Mouse (Mus musculus) frontal cortex, postnatal 25 days (tissue): ENCODE measurements around the gene Timm17b.
"Not testable (repeated sequence)": the region's sequence is repeated elsewhere in the genome, so short reads cannot be mapped to it uniquely, and the experiment has no call there.

Experiments
- DNase-seq, 2 experiments: peaks; one replicate each; pipeline ENCODE4 v3.0.0; 2022; ENCODE audit warnings: low spot score in 2 of 2

Timm17b gene

DNA sequence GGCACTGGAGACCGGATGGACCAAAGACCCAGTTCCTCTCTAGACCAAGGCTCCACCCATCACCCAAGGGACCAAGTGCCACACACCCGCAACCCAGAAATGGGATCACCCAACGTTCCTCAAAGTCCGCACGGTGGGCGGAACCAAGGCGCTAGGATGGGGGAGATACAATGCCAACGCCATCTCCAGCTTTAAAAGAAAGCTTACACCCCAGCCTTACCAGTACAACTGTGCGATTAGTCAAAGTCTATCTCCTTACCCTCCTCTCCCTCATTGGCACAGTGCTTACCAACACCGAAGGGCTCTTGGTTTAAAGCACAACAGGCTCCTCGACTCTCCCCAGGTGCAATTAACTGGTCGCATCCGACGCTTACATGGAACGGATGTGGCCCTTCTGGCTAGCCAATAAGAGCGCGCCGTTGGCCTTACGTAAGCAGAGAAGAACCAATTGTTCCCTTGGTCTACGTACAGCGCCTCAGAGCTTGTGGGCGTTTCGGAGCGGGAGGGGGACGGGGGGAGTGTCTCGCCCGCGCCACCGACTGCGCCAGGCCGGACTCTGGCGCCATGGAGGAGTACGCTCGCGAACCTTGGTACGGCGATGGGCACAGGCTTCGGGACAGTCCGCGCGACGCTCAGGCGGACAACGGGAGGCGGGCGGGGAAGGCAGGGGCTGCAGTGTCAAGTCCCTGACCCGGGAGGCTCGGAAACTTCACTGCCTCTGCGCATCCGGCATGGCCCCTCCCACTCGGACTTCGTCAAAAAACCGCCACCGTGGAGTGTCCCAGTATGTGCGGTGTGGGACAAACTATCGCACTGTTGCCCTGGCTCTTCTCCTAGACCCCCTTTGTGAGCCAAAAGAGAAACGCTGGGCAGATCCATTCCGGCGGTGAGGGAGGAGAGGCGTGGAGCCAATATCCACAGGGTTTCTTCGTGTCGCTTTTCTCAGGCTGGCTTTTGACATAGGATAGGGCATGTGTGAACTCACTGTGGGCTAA is at the start of gene Timm17b, which contains the start of gene Pqbp1:
Timm17b (plus strand) TSS at position 478 of the 995 bp plus-strand sequence.
Pqbp1 (minus strand) TSS at position 390 of the 995 bp plus-strand sequence.
- peak; percentile 69 to 72 for DNase-seq

DNA sequence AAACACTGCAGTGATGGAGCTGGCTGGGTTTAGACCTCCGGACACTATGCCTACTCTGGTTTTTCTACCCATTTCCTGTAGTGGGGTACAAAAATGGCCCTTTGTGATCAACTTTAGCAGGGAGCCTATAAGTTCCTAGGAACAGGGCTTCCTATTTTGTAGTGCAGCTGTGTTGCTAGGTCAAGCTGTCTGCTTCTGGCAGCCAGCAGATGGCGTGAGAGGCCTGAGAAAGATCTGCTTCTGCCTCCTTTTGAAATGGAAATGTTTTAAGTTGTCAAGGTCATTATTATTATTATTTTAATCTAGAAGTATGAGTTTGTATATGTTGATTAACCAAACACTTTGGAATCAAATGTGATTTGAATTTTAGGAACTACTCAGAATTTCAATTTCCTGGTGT is 44.6 kb upstream of the Timm17b start:
- DNase-seq: no peak

DNA sequence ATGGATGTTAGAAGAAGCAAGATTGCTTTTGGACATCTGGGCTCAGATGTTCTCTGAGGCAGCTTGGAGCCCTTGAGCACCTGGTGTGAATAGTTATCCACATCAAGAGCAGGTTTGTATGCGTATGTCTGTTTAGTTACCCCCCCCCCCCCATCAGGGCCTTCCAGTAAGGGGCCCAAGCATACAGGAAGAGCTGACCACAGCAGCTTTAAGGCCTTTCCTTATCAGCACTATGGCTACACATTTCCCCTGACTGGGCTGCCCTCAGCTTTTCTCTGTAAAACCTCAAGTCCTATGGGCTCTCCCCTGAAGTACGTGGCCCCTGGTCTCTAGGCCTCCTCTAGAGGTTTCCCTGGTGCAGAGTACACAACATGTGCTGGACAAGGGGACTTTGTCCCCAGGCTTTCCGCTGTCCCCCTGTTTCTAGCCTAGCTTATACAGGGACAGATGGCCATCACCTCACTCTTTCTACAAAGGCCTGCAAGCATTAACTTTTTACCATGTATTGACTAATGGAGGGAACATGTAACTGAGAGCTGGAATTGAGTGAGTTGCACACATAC is 39.9 kb upstream of the Timm17b start:
- no peak for DNase-seq

DNA sequence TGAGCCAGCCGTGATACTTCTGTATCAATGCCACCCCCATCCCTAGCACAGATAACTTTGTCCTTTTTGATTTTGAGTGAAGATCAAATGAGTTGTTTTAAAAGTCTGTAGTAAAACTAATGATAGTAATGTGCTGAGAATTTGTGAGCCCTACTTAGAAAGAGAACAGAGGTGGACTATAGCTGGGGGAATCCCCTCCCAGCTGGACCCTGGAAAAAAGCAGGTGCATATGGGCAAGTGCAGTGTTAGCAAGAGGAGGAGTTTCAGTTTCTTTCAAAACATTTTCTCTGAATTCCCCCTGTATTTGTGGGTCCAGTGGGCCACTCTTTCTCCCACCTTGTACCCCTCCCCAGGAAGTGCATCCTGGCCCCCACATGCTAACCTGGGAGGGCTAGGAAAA is 36.0 kb upstream of the Timm17b start:
- no peak for DNase-seq

DNA sequence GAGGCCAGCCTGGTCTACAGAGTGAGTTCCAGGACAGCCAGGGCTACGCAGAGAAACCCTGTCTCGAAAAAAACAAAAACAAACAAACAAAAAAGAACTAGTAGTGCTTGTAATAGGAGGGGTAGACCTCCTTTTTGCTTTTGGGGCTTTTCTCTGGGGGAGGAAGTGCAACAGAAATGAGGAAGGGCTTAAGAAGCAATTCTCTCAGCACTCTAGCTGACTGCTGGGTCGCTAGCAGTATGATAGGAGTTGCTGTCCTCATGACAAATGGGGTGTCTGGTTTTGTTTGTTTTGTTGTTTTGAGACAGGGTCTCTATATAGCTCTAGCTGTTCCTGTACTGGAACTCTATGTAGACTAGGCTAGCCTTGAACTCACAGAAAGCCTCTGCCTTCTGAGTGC is 34.6 kb upstream of the Timm17b start:
- no peak for DNase-seq

DNA sequence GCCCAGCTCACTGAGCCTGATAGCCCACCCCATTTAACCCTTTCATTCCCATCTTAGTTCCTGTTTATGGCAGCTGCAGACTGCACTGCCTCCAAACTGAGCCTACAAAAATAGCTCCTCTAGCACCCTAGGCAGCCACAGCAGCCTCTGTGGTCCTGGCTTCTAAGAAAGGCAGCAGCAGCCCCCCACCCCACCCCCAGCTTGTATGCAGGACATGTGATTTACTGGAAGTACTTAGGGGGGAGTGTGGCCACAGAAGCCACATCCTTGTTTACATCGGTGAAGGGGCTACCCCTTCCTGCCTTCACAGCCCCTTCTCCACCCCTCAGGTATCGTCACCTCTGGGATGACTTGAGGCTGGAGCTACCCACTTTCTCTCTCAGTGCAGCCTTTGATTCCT is 33.8 kb upstream of the Timm17b start:
- DNase-seq: no peak

DNA sequence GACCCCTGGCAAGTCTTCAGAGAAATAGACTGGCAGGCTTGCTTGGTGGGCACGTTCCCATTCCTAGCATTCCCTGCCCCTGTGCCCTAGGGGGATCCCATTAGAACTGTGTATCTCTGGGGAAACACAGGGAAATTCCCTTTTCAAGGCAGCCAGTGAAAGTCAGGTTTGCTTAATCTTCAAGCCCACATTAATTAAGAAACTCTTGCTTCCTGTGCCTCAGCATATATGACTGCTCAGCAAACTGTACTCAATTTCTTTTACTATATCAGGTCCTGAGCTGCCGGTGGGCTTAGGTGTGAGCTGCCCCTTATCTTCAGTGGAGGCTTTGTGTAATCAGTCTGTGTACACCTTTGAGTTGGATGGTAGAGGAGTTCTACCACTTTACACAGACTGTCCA is 33.4 kb upstream of the Timm17b start:
- DNase-seq: no peak

DNA sequence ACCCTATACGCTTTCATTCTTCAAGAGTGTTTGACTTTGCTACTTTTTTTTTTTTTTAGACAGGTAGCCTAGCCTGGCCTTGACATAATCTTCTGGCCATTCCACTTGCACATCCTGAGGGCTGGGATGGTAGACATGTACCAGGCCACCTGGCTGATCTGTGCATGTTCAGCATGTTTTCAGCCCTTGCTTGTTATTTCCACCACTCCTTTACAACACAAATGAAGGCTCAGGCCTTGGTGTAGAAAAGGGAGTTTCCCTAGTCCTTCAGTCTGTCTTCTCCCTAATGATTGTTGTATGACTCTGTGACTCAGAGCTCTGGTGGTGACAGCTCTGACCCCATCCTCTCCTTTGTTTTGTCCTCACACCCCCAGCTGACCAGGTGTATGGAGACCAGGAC is 32.0 kb upstream of the Timm17b start:
- no peak for DNase-seq

DNA sequence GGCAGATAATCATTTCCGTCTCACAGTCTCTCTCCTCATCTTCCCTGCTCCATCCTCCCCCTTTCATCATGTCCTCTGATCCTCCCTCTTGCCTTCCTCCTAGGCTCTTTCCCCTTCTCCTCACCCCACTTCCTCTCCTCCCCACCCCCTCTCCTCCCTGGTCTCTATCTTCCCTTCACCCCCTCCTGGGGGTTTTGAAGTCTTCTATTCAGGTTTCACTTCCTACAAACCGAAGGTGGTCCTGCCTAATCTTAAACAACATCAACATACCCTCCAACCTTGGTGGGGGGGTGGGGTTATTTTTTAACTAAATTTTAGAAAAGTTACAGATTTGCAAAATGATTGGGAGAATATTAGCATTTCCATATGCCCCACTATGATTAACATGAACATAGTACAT is 30.7 kb upstream of the Timm17b start:
- DNase-seq: no peak

DNA sequence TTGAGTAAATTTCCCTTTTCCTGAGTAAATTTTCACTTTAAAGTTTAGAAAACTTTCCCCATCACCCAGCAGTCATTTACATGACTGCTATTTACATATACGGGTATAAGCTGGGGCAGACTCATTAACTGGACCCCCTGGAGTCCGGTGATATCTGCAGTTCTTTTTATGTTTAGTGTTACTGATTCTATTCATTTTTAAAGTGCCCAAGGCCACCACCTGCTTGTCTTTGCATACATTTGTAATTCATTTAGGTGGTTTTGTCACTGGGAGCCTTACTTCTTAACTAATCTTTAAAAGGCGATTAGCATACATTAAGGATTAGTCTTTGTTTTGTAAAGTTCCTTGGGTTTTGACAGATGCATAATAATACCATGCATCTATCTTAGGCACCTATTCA is 29.3 kb upstream of the Timm17b start:
- DNase-seq: no peak

DNA sequence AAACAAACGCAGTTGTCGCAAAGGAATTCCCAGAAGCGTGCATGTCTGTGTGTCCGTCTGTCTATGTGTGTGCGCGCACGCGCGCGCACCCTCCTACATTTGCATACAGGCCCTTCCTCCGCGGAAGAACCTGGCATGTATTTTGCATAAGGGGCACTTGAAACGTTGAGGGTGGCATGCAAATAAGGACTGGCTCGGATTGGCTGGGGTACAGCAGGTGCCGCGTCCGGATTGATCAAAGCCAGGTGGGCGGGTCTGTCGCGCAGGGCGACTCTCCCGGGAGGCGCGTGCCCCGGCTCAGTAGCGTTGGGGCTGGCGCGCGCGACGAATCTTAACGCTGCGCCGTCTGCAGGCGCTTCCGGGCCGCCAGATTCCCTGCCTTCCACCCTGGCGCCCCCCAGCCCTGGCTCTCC is 21.1 kb upstream of the Timm17b start, which contains the start of gene Pim2:
Pim2 (plus strand) TSS at position 256 of the 413 bp plus-strand sequence.
- DNase-seq: peak; percentile 43 to 69

DNA sequence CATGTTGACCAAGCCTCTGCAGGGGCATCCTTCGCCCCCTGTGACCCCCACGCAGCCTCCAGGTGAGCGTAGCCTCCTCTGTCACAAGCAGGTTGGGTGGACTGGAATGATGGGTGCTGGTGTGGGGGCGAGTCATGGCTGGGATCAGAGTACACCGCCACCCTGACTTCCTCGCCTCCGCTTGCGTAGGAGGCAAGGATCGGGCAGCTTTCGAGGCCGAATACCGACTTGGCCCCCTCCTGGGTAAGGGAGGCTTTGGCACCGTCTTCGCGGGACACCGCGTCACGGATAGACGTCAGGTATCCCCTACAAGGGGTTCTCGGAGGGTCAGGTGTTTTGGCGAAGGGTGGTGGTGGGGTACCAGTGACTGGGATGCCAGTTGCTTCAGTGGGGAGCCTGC is 20.7 kb upstream of the Timm17b start:
- peak in 1 of 2 experiments; percentile 16 for DNase-seq

DNA sequence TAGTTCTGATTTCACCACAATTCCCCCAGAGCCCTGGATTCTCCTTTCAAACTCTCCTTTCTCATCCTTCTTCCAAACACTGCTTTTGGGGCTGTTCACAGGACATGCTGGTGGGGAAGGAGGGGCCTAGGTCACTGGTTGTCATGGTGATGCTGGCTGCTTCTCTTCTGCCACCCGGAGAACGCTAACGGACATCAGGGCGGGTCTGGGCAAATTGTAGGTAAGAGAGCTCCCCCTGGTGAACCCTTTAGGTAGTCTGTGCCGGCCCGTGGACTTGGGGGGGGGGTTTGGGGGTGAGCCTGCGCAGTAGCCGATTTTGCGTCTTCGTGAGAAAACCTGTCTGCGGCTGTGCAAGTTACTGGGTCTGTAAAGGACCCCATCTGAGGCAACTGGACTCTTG is 19.3 kb upstream of the Timm17b start:
- peak in 1 of 2 experiments; percentile 24 for DNase-seq

DNA sequence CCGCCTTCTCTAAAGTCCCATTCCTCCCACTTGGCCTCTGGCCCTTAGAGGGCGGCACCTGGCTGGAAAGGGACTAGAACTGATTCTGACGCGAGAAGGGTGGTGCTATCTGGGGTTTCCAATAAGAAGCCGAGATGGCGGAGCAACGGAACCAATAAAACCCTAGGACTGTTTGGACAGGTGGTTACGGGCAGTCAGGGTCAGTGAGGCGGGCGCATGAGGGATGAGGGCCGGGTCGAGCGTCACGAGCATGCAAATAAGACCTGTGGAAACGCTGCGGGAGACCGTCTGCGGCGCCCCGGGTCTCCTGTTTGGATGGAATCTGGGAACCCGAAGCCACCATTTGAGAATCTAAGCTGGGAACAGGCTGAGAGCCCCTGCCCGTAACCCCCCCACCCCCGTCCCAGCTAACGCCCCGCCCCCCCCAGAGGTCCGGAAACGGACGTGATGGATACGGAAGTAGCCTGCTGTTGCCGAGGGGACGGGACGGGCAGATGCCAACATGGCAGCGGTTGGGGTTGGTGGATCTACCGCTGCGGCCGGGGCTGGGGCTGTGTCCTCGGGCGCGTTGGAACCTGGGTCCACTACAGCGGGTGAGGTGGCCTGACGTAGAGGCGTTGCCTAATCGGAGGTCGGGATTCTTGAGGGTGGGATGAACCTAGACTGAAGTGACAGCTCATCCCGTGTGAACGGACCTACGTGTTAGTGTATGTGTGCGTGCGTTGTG is 15.2 kb upstream of the Timm17b start, which contains the start of gene Slc35a2:
Slc35a2 (plus strand) TSS at position 188 of the 727 bp plus-strand sequence.
- DNase-seq: peak; percentile 46 to 57

DNA sequence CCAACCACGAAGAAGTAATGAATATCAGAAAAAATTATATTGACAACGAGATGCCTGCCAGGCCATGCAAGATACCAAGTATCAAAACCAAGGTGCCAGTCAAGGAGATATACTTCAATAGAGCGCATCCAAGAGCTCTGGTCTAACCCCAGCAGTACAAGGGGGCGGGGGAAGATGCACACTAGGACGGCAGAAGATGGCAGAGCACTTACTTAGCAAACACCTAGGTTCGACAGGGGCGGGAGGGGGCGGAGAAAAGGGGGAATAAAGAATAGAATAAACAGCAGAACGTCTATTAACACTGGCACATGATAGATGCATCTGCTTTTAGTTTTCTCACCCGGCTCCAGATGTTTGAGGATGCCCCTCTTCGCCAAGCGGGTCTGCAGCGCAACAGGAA is 946 bp upstream of the Timm17b start:
- no peak for DNase-seq

DNA sequence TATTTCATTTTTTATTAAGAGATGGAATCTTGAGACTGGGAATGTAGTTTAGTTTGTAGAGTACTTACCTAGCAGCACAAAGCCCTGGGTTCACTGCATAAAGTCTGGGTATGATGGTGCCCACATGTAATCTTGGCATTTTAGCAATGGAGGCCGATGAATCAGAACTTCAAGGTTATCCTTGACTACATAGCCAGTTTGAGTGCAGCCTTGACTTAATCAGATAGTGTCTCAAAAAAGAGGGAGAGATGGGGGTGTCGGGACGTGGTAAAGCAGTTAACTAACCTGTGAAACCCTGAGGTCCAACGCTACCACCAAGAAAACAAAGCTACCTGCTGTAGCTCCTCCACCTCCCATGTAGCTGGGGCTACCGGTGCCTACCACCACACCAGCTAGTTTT is 5.3 kb downstream of the Timm17b start:
- DNase-seq: no peak

DNA sequence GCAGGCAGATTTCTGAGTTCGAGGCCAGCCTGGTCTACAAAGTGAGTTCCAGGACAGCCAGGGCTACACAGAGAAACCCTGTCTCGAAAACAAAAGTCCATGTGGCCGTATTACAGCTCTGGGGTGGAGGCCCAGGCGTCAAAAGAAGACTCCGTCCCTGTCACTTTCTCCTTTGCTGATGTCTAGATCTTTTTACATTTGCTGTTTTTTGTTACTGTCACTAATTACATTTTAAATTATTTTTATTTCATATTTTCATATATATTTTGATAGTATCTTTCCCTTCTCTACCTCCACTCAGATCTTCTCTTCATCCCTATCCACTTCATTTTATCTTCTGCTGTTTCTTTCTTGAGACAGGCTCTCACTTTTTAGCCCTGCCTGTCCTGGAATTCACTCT is 8.6 kb downstream of the Timm17b start, which contains the start of gene Gm10491:
Gm10491 (minus strand) TSS at position 101 of the 400 bp plus-strand sequence.
- DNase-seq: no peak

DNA sequence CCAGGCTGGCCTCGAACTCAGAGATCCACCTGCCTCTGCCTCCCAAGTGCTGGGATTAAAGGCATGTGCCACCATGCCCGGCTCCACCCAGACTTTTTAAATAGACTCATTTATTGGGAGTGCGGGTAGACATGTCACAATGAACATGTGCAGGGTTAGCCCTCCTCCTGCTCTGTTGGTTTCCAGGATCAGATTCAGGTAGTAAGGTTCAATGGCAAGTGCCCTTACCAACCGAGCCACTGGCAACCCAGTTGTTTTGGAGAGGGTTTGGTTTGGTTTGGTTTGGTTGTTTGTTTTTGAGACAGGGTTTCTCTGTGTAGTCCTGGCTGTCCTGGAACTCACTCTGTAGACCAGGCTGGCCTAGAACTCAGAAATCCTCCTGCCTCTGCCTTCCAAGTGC is 10.1 kb downstream of the Timm17b start, which contains the start of gene Gm10490:
Gm10490 (plus strand) TSS at position 301 of the 400 bp plus-strand sequence.
- not testable (repeated sequence) for DNase-seq

DNA sequence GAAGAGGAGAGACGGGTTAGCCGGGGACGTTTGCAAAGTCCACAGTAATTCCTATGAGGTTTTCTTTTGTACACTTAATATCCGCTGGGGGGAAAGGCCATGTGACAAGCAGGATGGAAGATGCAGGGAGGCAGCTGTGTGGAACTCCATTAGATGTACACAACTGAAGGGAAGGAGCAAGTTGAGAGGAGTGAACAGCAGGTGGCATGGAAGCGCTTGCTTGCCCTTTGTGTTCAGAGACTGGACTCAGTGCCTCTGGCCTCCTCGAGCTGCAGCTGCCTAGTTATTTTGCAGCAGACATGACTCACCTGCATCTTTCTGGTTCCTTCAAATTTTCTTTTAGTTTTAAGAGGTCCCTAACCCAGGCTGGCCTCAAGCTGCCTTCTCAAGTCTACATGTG is 11.3 kb downstream of the Timm17b start:
- no peak for DNase-seq

DNA sequence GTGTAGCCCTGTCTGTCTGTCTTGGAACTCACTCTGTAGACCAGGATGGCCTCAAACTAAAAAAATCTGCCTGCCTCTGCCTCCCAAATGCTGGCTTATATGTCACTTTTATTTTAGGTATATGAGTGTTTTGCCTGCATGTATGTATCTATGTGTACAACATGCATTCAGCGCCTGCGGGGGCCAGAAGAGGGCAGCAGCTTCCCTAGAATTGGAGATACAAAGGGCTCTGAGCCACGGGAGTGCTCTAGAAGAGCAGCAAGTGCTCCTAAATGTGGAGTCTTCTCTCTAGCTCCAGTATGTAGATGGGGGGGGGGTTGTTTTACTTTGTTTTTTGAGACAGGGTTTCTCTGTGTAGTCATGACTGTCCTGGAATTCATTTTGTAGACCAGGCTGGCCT is 16.5 kb downstream of the Timm17b start:
- DNase-seq: not testable (repeated sequence)

DNA sequence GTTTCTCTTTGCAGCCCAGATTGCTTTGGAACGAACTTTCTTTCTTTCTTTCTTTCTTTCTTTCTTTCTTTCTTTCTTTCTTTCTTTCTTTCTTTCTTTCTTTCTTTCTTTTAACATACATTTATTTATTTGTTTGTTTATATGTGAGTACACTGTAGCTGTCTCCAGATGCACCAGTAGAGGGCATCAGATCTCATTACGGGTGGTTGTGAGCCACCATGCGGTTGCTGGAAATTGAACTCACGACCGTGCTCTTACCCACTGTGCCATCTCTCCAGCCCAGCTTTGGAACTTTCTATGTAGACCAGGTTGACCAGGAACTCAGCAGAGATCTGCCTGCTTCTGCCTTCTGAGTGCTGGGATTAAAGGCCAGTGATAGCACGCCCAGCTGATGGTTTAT is 18.8 kb downstream of the Timm17b start:
- not testable (repeated sequence) for DNase-seq
